Mouse (Mus musculus): ENCODE data around the gene Tdpoz3.
"Not testable (repeated sequence)": the region's sequence is repeated elsewhere in the genome, so short reads cannot be mapped to it uniquely, and the experiment has no call there.

The Tdpoz3 gene

GRCm38 (mm10) chr3:93825720-93826119 lies at the start of gene Tdpoz3:
Gene Tdpoz3, plus strand, starts transcription at chr3:93826020.
- not testable (repeated sequence) for ATAC-seq (ENCODE audit: low TSS enrichment)

- ATAC-seq (ENCODE audit: low TSS enrichment), result not testable (repeated sequence)
These were observed 29.7 kb upstream of the Tdpoz3 start, which contains the start of gene Tdpoz4 for GRCm38 (mm10) chr3:93796098-93796497. Gene Tdpoz4, plus strand, starts transcription at chr3:93796398.

- ATAC-seq (ENCODE audit: low TSS enrichment), result peak; percentile 81
These were observed 12.5 kb upstream of the Tdpoz3 start for GRCm38 (mm10) chr3:93813341-93813740.

- ATAC-seq (ENCODE audit: low TSS enrichment), result not testable (repeated sequence)
These were observed 33.1 kb downstream of the Tdpoz3 start for GRCm38 (mm10) chr3:93858957-93859356.

- ATAC-seq (ENCODE audit: low TSS enrichment), result not testable (repeated sequence)
These were observed 44.8 kb downstream of the Tdpoz3 start for GRCm38 (mm10) chr3:93870635-93871034.
